Mouse (Mus musculus) heart, embryonic 10.5 days (tissue): ENCODE results near the gene AL607142.1. TPM values are rescaled to one million over a fixed set of nuclear protein-coding genes. Genes with fewer than 3 reads are reported as not detected.

Experiments used
- DNase-seq: peaks from one replicate; pipeline ENCODE4 v3.0.0-alpha.2; 2017; ENCODE audit warnings: low spot score
- H3K27ac ChIP-seq: fragments of 300-500 bp; sonication (generic); 2 replicates; pipeline ENCODE4 v1.5.1; 2016; ENCODE audit warnings: mild to moderate bottlenecking
- H3K27me3 ChIP-seq: fragments of 300-500 bp; sonication (generic); 2 replicates; pipeline ENCODE4 v1.6.1; 2016; ENCODE audit warnings: mild to moderate bottlenecking; ENCODE audit not compliant: poor library complexity, insufficient read depth, severe bottlenecking
- H3K36me3 ChIP-seq: fragments of 300-500 bp; sonication (generic); 2 replicates; pipeline ENCODE4 v1.6.1; 2016; ENCODE audit warnings: mild to moderate bottlenecking, moderate library complexity
- H3K4me1 ChIP-seq: fragments of 300-500 bp; sonication (generic); 2 replicates; pipeline ENCODE4 v1.6.1; 2016; ENCODE audit warnings: mild to moderate bottlenecking
- H3K4me3 ChIP-seq: fragments of 300-500 bp; sonication (generic); 2 replicates; pipeline ENCODE4 v1.5.1; 2016; ENCODE audit warnings: mild to moderate bottlenecking, moderate library complexity
- H3K9me3 ChIP-seq: fragments of 300-500 bp; sonication (generic); 2 replicates; pipeline ENCODE4 v1.6.1; 2016; ENCODE audit warnings: mild to moderate bottlenecking, moderate library complexity
- WGBS: fragments of 180-500 bp; shearing (Covaris S2); methylation state at CpG from one replicate; pipeline ENCODE4 v1.1.7; 2016; 5-methylcytosine and 5-hydroxymethylcytosine counted together
- polyA plus RNA-seq: library from polyadenylated mRNA; unstranded; fragments of >200 nt; fragmentation: Nextera tagmentation; extraction: Ambion mirVana; gene quantifications from 2 replicates; pipeline ENCODE4 v1.2.1, GENCODE M21; 2016

The AL607142.1 gene
- not detected in 2 replicates for polyA plus RNA-seq

- 86% methylated on average over 10 of the region's 10 CpGs for WGBS
- DNase-seq: no peak
- peaks cover 16% of the 10 kb centered on the region for H3K4me1 ChIP-seq
- H3K4me3 ChIP-seq: no peak within 1 kb of the TSS
- peak within 1 kb of the TSS; percentile 3; the same call in 1 of the 2 replicates for H3K27ac ChIP-seq
- 0 out of 2 replicates have a peak, but pooled peaks cover 5% of the 10 kb centered on the region for H3K27me3 ChIP-seq
- H3K9me3 ChIP-seq: no peaks in the 10 kb centered on the region
- H3K36me3 ChIP-seq: no peaks in the 10 kb centered on the region
These were observed at the start of gene AL607142.1 for GRCm38 (mm10) chr4:120064696-120065095. AL607142.1 (plus strand) TSS chr4:120064996.

GRCm38 (mm10) chr4:120018426-120018825, 46.4 kb upstream of the AL607142.1 start:
- no peak overlapping the region for H3K4me3 ChIP-seq
- DNase-seq: no peak
- WGBS: 73% methylated on average over 5 of the region's 5 CpGs
- no peak overlapping the region for H3K27ac ChIP-seq
- H3K4me1 ChIP-seq: peaks cover under 1% of the 10 kb centered on the region; the same call in 1 of the 2 replicates
- peaks cover 23% of the 10 kb centered on the region for H3K27me3 ChIP-seq
- no peaks in the 10 kb centered on the region for H3K36me3 ChIP-seq
- no peaks in the 10 kb centered on the region for H3K9me3 ChIP-seq

GRCm38 (mm10) chr4:120022392-120022791, 42.4 kb upstream of the AL607142.1 start:
- DNase-seq: no peak
- peaks cover 29% of the 10 kb centered on the region for H3K27me3 ChIP-seq
- H3K4me1 ChIP-seq: peaks cover 13% of the 10 kb centered on the region
- WGBS: 55% methylated on average over 3 of the region's 3 CpGs
- H3K4me3 ChIP-seq: no peak overlapping the region
- no peaks in the 10 kb centered on the region for H3K36me3 ChIP-seq
- no peaks in the 10 kb centered on the region for H3K9me3 ChIP-seq
- H3K27ac ChIP-seq: no peak overlapping the region

- Histone ChIP-seq H3K4me1 (peaks cover 19% of the 10 kb centered on the region), H3K27me3 (peaks cover 36% of the 10 kb centered on the region), H3K36me3 (no peaks in the 10 kb centered on the region), H3K9me3 (no peaks in the 10 kb centered on the region), H3K4me3 (no peak overlapping the region), H3K27ac (no peak overlapping the region)
- 89% methylated on average over 4 of the region's 4 CpGs for WGBS
- DNase-seq: no peak
These were observed 41.5 kb upstream of the AL607142.1 start for GRCm38 (mm10) chr4:120023221-120023840.

- no peak overlapping the region for H3K27ac ChIP-seq
- no peak overlapping the region for H3K4me3 ChIP-seq
- peaks cover 19% of the 10 kb centered on the region for H3K4me1 ChIP-seq
- H3K36me3 ChIP-seq: no peaks in the 10 kb centered on the region
- H3K27me3 ChIP-seq: peaks cover 36% of the 10 kb centered on the region
- DNase-seq: no peak
- WGBS: 33% methylated on average over 10 of the region's 10 CpGs
- H3K9me3 ChIP-seq: no peaks in the 10 kb centered on the region
These were observed 40.7 kb upstream of the AL607142.1 start for GRCm38 (mm10) chr4:120024071-120024470.

- WGBS: 80% methylated on average over 1 of the region's 1 CpGs
- Histone ChIP-seq H3K4me1 (peaks cover 28% of the 10 kb centered on the region), H3K27ac (no peak overlapping the region), H3K36me3 (no peaks in the 10 kb centered on the region), H3K9me3 (no peaks in the 10 kb centered on the region), H3K27me3 (peaks cover 50% of the 10 kb centered on the region), H3K4me3 (no peak overlapping the region)
- no peak for DNase-seq
These were observed 37.1 kb upstream of the AL607142.1 start for GRCm38 (mm10) chr4:120027671-120028070.

GRCm38 (mm10) chr4:120029937-120030336, 34.9 kb upstream of the AL607142.1 start:
- WGBS: 70% methylated on average over 1 of the region's 1 CpGs
- Histone ChIP-seq H3K4me1 (peaks cover 22% of the 10 kb centered on the region), H3K27ac (no peak overlapping the region), H3K36me3 (no peaks in the 10 kb centered on the region), H3K9me3 (no peaks in the 10 kb centered on the region), H3K4me3 (no peak overlapping the region), H3K27me3 (peaks cover 55% of the 10 kb centered on the region)
- DNase-seq: no peak

GRCm38 (mm10) chr4:120032320-120032983, 32.3 kb upstream of the AL607142.1 start:
- DNase-seq: peak; percentile 85
- peak overlapping the region; percentile 74 for H3K4me3 ChIP-seq
- H3K4me1 ChIP-seq: peaks cover 20% of the 10 kb centered on the region
- H3K27me3 ChIP-seq: peaks cover 79% of the 10 kb centered on the region
- peak overlapping the region; percentile 76 for H3K27ac ChIP-seq
- H3K36me3 ChIP-seq: no peaks in the 10 kb centered on the region
- WGBS: 14% methylated on average over 70 of the region's 70 CpGs
- no peaks in the 10 kb centered on the region for H3K9me3 ChIP-seq

GRCm38 (mm10) chr4:120032984-120033355, 31.8 kb upstream of the AL607142.1 start:
- no peak for DNase-seq
- peak overlapping the region; percentile 76 for H3K27ac ChIP-seq
- H3K4me1 ChIP-seq: peaks cover 15% of the 10 kb centered on the region
- H3K9me3 ChIP-seq: no peaks in the 10 kb centered on the region
- WGBS: under 1% methylated on average over 38 of the region's 38 CpGs
- no peaks in the 10 kb centered on the region for H3K36me3 ChIP-seq
- H3K27me3 ChIP-seq: peaks cover 80% of the 10 kb centered on the region
- peak overlapping the region; percentile 74 for H3K4me3 ChIP-seq

GRCm38 (mm10) chr4:120036294-120036693, 28.5 kb upstream of the AL607142.1 start:
- Histone ChIP-seq H3K9me3 (no peaks in the 10 kb centered on the region), H3K27ac (no peak overlapping the region), H3K4me3 (no peak overlapping the region), H3K4me1 (peaks cover 15% of the 10 kb centered on the region), H3K36me3 (no peaks in the 10 kb centered on the region), H3K27me3 (peaks cover 70% of the 10 kb centered on the region)
- no peak for DNase-seq
- 81% methylated on average over 4 of the region's 4 CpGs for WGBS

GRCm38 (mm10) chr4:120037007-120037406, 27.8 kb upstream of the AL607142.1 start:
- DNase-seq: no peak
- WGBS: 43% methylated on average over 7 of the region's 7 CpGs
- H3K27me3 ChIP-seq: peaks cover 63% of the 10 kb centered on the region

GRCm38 (mm10) chr4:120041520-120041919, 23.3 kb upstream of the AL607142.1 start:
- Histone ChIP-seq H3K27ac (no peak overlapping the region), H3K27me3 (peaks cover 22% of the 10 kb centered on the region), H3K36me3 (no peaks in the 10 kb centered on the region), H3K4me3 (no peak overlapping the region), H3K4me1 (peaks cover 13% of the 10 kb centered on the region; the same call in 1 of the 2 replicates), H3K9me3 (no peaks in the 10 kb centered on the region)
- WGBS: 73% methylated on average over 2 of the region's 2 CpGs
- no peak for DNase-seq

More at GRCm38 (mm10) chr4:120037007-120037406, 27.8 kb upstream of the AL607142.1 start:
- no peak overlapping the region for H3K4me3 ChIP-seq
- H3K9me3 ChIP-seq: no peaks in the 10 kb centered on the region
- no peak overlapping the region for H3K27ac ChIP-seq
- H3K36me3 ChIP-seq: no peaks in the 10 kb centered on the region
- peaks cover 11% of the 10 kb centered on the region for H3K4me1 ChIP-seq

- no peak for DNase-seq
- no peak overlapping the region for H3K27ac ChIP-seq
- peaks cover 22% of the 10 kb centered on the region for H3K4me1 ChIP-seq
- 81% methylated on average over 7 of the region's 7 CpGs for WGBS
- no peak overlapping the region for H3K4me3 ChIP-seq
- H3K27me3 ChIP-seq: peaks cover 14% of the 10 kb centered on the region; the same call in 1 of the 2 replicates
- H3K36me3 ChIP-seq: no peaks in the 10 kb centered on the region
- H3K9me3 ChIP-seq: no peaks in the 10 kb centered on the region
These were observed 22.3 kb upstream of the AL607142.1 start for GRCm38 (mm10) chr4:120042480-120042879.
